Mouse (Mus musculus): ENCODE measurements around the gene Macf1. TPM values are rescaled to one million over a fixed set of nuclear protein-coding genes. Genes with fewer than 3 reads are reported as not detected.

Gene Macf1
- 69.9 and 79.4 TPM in 2 replicates for polyA plus RNA-seq (2016; fragmentation: Nextera tagmentation; extraction: Ambion mirVana)

- Histone ChIP-seq H3K4me3 (no peak within 1 kb of the TSS), H3K9me3 (replicated peaks) (no peaks in the 10 kb centered on the region), H3K9ac (no peak within 1 kb of the TSS), H3K36me3 (0 out of 2 replicates have a peak, but pooled peaks cover 7% of the 10 kb centered on the region), H3K27me3 (replicated peaks) (peaks cover 8% of the 10 kb centered on the region; the same call in 1 of the 2 replicates), H3K27ac (ENCODE audit: poor library complexity, severe bottlenecking) (no peak within 1 kb of the TSS), H3K4me2 (no peak within 1 kb of the TSS), H3K4me1 (replicated peaks) (peaks cover 48% of the 10 kb centered on the region)
- WGBS, result 81% methylated on average over 3 of the region's 3 CpGs
- ATAC-seq (ENCODE audit: insufficient number of reproducible peaks, low FRiP score), result no peak
Measured at GRCm38 (mm10) chr4:123684260-123684659, at the start of gene Macf1. Macf1 (minus strand) TSS chr4:123684360.

- Histone ChIP-seq H3K4me1 (replicated peaks) (no peaks in the 10 kb centered on the region), H3K9ac (no peak overlapping the region), H3K27me3 (replicated peaks) (no peaks in the 10 kb centered on the region), H3K36me3 (peaks cover 46% of the 10 kb centered on the region), H3K4me3 (no peak overlapping the region), H3K27ac (ENCODE audit: poor library complexity, severe bottlenecking) (no peak overlapping the region), H3K9me3 (replicated peaks) (no peaks in the 10 kb centered on the region), H3K4me2 (no peak overlapping the region)
- WGBS, result 88% methylated on average over 9 of the region's 9 CpGs
- no peak for ATAC-seq (ENCODE audit: insufficient number of reproducible peaks, low FRiP score)
Measured at GRCm38 (mm10) chr4:123733532-123733931, 49.4 kb upstream of the Macf1 start.

GRCm38 (mm10) chr4:123732921-123733320 lies 48.8 kb upstream of the Macf1 start:
- peaks cover 40% of the 10 kb centered on the region for H3K36me3 ChIP-seq
- no peak overlapping the region for H3K4me3 ChIP-seq
- H3K4me1 ChIP-seq (replicated peaks), result no peaks in the 10 kb centered on the region
- no peak overlapping the region for H3K4me2 ChIP-seq
- peak; percentile 25 for ATAC-seq (ENCODE audit: insufficient number of reproducible peaks, low FRiP score)
- no peaks in the 10 kb centered on the region for H3K9me3 ChIP-seq (replicated peaks)
- no peak overlapping the region for H3K9ac ChIP-seq
- H3K27me3 ChIP-seq (replicated peaks), result no peaks in the 10 kb centered on the region
- H3K27ac ChIP-seq (ENCODE audit: poor library complexity, severe bottlenecking), result no peak overlapping the region
- 92% methylated on average over 2 of the region's 2 CpGs for WGBS

GRCm38 (mm10) chr4:123732163-123732910 lies 48.2 kb upstream of the Macf1 start:
- Histone ChIP-seq H3K4me2 (no peak overlapping the region), H3K36me3 (peaks cover 35% of the 10 kb centered on the region), H3K4me1 (replicated peaks) (no peaks in the 10 kb centered on the region), H3K27ac (ENCODE audit: poor library complexity, severe bottlenecking) (no peak overlapping the region), H3K9ac (no peak overlapping the region), H3K27me3 (replicated peaks) (no peaks in the 10 kb centered on the region), H3K9me3 (replicated peaks) (no peaks in the 10 kb centered on the region), H3K4me3 (no peak overlapping the region)
- WGBS, result 92% methylated on average over 4 of the region's 4 CpGs
- no peak for ATAC-seq (ENCODE audit: insufficient number of reproducible peaks, low FRiP score)

GRCm38 (mm10) chr4:123721761-123722160 lies 37.6 kb upstream of the Macf1 start:
- Histone ChIP-seq H3K4me2 (no peak overlapping the region), H3K36me3 (no peaks in the 10 kb centered on the region), H3K9me3 (replicated peaks) (no peaks in the 10 kb centered on the region), H3K27me3 (replicated peaks) (no peaks in the 10 kb centered on the region), H3K9ac (no peak overlapping the region), H3K4me1 (replicated peaks) (peaks cover 5% of the 10 kb centered on the region; the same call in 1 of the 2 replicates), H3K4me3 (no peak overlapping the region), H3K27ac (ENCODE audit: poor library complexity, severe bottlenecking) (no peak overlapping the region)
- 83% methylated on average over 4 of the region's 4 CpGs for WGBS
- ATAC-seq (ENCODE audit: insufficient number of reproducible peaks, low FRiP score), result no peak

- Histone ChIP-seq H3K9me3 (replicated peaks) (no peaks in the 10 kb centered on the region), H3K36me3 (peaks cover 20% of the 10 kb centered on the region), H3K4me3 (peak overlapping the region; percentile 91), H3K27me3 (replicated peaks) (no peaks in the 10 kb centered on the region), H3K27ac (ENCODE audit: poor library complexity, severe bottlenecking) (peak overlapping the region; percentile 82), H3K4me1 (replicated peaks) (peaks cover 9% of the 10 kb centered on the region; the same call in 1 of the 2 replicates), H3K9ac (peak overlapping the region; percentile 56; the same call in 1 of the 2 replicates), H3K4me2 (peak overlapping the region; percentile 92)
- ATAC-seq (ENCODE audit: insufficient number of reproducible peaks, low FRiP score), result no peak
- 23% methylated on average over 7 of the region's 7 CpGs for WGBS
Measured at GRCm38 (mm10) chr4:123718434-123718780, 34.2 kb upstream of the Macf1 start.

- Histone ChIP-seq H3K36me3 (peaks cover 23% of the 10 kb centered on the region), H3K27me3 (replicated peaks) (no peaks in the 10 kb centered on the region), H3K4me3 (peak within 1 kb of the TSS; percentile 91), H3K9ac (peak within 1 kb of the TSS; percentile 94), H3K4me2 (peak within 1 kb of the TSS; percentile 92), H3K27ac (ENCODE audit: poor library complexity, severe bottlenecking) (peak within 1 kb of the TSS; percentile 82), H3K4me1 (replicated peaks) (peaks cover 9% of the 10 kb centered on the region; the same call in 1 of the 2 replicates), H3K9me3 (replicated peaks) (no peaks in the 10 kb centered on the region)
- under 1% methylated on average over 40 of the region's 40 CpGs for WGBS
- peak; percentile 96 for ATAC-seq (ENCODE audit: insufficient number of reproducible peaks, low FRiP score)
Measured at GRCm38 (mm10) chr4:123717574-123718433, 33.6 kb upstream of the Macf1 start, which contains the start of gene Ndufs5. Ndufs5 (minus strand) TSS chr4:123718202.

- Histone ChIP-seq H3K27ac (ENCODE audit: poor library complexity, severe bottlenecking) (no peak overlapping the region), H3K27me3 (replicated peaks) (no peaks in the 10 kb centered on the region), H3K9me3 (replicated peaks) (no peaks in the 10 kb centered on the region), H3K4me2 (no peak overlapping the region), H3K36me3 (peaks cover 38% of the 10 kb centered on the region), H3K9ac (no peak overlapping the region), H3K4me1 (replicated peaks) (peaks cover 8% of the 10 kb centered on the region; the same call in 1 of the 2 replicates), H3K4me3 (no peak overlapping the region)
- 89% methylated on average over 3 of the region's 3 CpGs for WGBS
- ATAC-seq (ENCODE audit: insufficient number of reproducible peaks, low FRiP score), result no peak
Measured at GRCm38 (mm10) chr4:123712431-123712830, 28.3 kb upstream of the Macf1 start.

- no peaks in the 10 kb centered on the region for H3K9me3 ChIP-seq (replicated peaks)
- no peak for ATAC-seq (ENCODE audit: insufficient number of reproducible peaks, low FRiP score)
- peaks cover 11% of the 10 kb centered on the region for H3K36me3 ChIP-seq
- WGBS, result 85% methylated on average over 5 of the region's 5 CpGs
- no peak overlapping the region for H3K4me3 ChIP-seq
- H3K4me2 ChIP-seq, result no peak overlapping the region
- no peak overlapping the region for H3K27ac ChIP-seq (ENCODE audit: poor library complexity, severe bottlenecking)
- no peaks in the 10 kb centered on the region for H3K27me3 ChIP-seq (replicated peaks)
- no peak overlapping the region for H3K9ac ChIP-seq
- no peaks in the 10 kb centered on the region for H3K4me1 ChIP-seq (replicated peaks)
Measured at GRCm38 (mm10) chr4:123707340-123707739, 23.2 kb upstream of the Macf1 start.

- ATAC-seq (ENCODE audit: insufficient number of reproducible peaks, low FRiP score), result no peak
- Histone ChIP-seq H3K9me3 (replicated peaks) (no peaks in the 10 kb centered on the region), H3K4me3 (no peak overlapping the region), H3K4me2 (no peak overlapping the region), H3K4me1 (replicated peaks) (no peaks in the 10 kb centered on the region), H3K27ac (ENCODE audit: poor library complexity, severe bottlenecking) (no peak overlapping the region), H3K27me3 (replicated peaks) (no peaks in the 10 kb centered on the region), H3K9ac (no peak overlapping the region), H3K36me3 (no peaks in the 10 kb centered on the region)
- 91% methylated on average over 2 of the region's 2 CpGs for WGBS
Measured at GRCm38 (mm10) chr4:123705340-123705739, 21.2 kb upstream of the Macf1 start.

- Histone ChIP-seq H3K4me2 (no peak overlapping the region), H3K4me1 (replicated peaks) (no peaks in the 10 kb centered on the region), H3K36me3 (no peaks in the 10 kb centered on the region), H3K27ac (ENCODE audit: poor library complexity, severe bottlenecking) (no peak overlapping the region), H3K27me3 (replicated peaks) (no peaks in the 10 kb centered on the region), H3K4me3 (no peak overlapping the region), H3K9me3 (replicated peaks) (no peaks in the 10 kb centered on the region), H3K9ac (no peak overlapping the region)
- 85% methylated on average over 12 of the region's 12 CpGs for WGBS
- no peak for ATAC-seq (ENCODE audit: insufficient number of reproducible peaks, low FRiP score)
Measured at GRCm38 (mm10) chr4:123693384-123693783, 9.2 kb upstream of the Macf1 start.
